In the genomic region with DNA sequence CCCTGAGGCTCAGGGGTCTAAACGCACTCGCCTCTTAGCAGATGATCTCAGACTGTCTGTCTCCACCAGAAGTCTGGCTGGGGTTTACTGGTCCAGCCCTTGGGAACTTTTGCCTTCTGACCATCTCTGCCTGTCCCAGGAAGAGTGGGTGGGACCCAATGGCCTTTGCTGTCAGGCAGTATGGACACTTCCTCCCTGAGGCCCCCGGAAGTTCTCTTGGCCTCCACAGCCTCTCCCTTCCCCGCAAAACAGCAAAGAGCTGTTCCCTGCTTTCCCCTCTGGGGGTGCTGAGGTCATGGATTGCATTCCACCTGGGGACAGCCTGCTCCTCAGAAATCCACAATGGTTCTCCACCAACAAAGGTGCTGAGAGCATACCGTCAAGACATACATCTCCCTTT, we compare ENCODE assay signal across 14 mouse cellular contexts. TPM values are rescaled to one million over a fixed set of nuclear protein-coding genes. Genes with fewer than 3 reads are reported as not detected.
DNase-seq lines count a peak whose midpoint lies in the region; ATAC-seq lines count a peak whose summit lies in the region.
"Had no signal": no experiment of that assay in that cellular context is flagged by ENCODE, and none has a peak within 500 bp of the region (broad histone marks: within the 10 kb centered on the region; RNA-seq: fewer than 3 reads in every experiment).

No protein-coding gene starts in this region.

- peaks cover 9% of the 10 kb centered on the region; the same call in 1 of the 2 replicates for H3K36me3 ChIP-seq in forebrain, embryonic 13.5 days (ENCODE audit: poor library complexity, severe bottlenecking)
- peaks cover 4% of the 10 kb centered on the region; the same call in 1 of the 2 replicates for H3K36me3 ChIP-seq in forebrain, embryonic 14.5 days (ENCODE audit: control insufficient read depth, insufficient read depth, low read length)
- H3K36me3 ChIP-seq in liver, embryonic 15.5 days (replicated peaks): peaks cover 10% of the 10 kb centered on the region; the same call in 1 of the 2 replicates
- H3K36me3 ChIP-seq: G1E had no signal

- no peak overlapping the region for H3K4me3 ChIP-seq in forebrain, embryonic 13.5 days
- no peak overlapping the region for H3K4me3 ChIP-seq in forebrain, embryonic 14.5 days (ENCODE audit: low read depth, low read length)
- no peak overlapping the region for H3K4me3 ChIP-seq in liver, embryonic 15.5 days (replicated peaks)

- H3K27ac ChIP-seq in forebrain, embryonic 13.5 days: peak overlapping the region; percentile 26; the same call in 1 of the 2 replicates
- no peak overlapping the region for H3K27ac ChIP-seq in forebrain, embryonic 14.5 days (ENCODE audit: low read depth, low read length)
- H3K27ac ChIP-seq in liver, embryonic 15.5 days (replicated peaks): peak overlapping the region; percentile 79; the same call in 1 of the 2 replicates

- no peak for ATAC-seq in forebrain, embryonic 13.5 days
- no peak for ATAC-seq in forebrain, embryonic 14.5 days
- ATAC-seq in liver, embryonic 15.5 days (ENCODE audit: insufficient read depth): no peak
- ATAC-seq in megakaryocyte progenitor cell, adult 5-6 weeks (replicated peaks; ENCODE audit: poor library complexity): 0 out of 2 replicates have a peak, but pooled peaks have one; percentile 26

- H3K9me3 ChIP-seq in forebrain, embryonic 13.5 days (replicated peaks): 0 out of 2 replicates have a peak, but pooled peaks cover 4% of the 10 kb centered on the region
- H3K9me3 ChIP-seq in forebrain, embryonic 14.5 days (replicated peaks; ENCODE audit: control insufficient read depth, low read length): no peaks in the 10 kb centered on the region
- no peaks in the 10 kb centered on the region for H3K9me3 ChIP-seq in liver, embryonic 15.5 days (replicated peaks)

- no peaks in the 10 kb centered on the region for H3K27me3 ChIP-seq in forebrain, embryonic 13.5 days
- no peaks in the 10 kb centered on the region for H3K27me3 ChIP-seq in forebrain, embryonic 14.5 days (replicated peaks; ENCODE audit: control insufficient read depth, insufficient read depth, low read length)
- no peaks in the 10 kb centered on the region for H3K27me3 ChIP-seq in liver, embryonic 15.5 days

- H3K9ac ChIP-seq in forebrain, embryonic 13.5 days: no peak overlapping the region
- no peak overlapping the region for H3K9ac ChIP-seq in forebrain, embryonic 14.5 days (ENCODE audit: low read length)
- H3K9ac ChIP-seq in liver, embryonic 15.5 days: no peak overlapping the region; the same call in 1 of the 2 replicates

- WGBS in forebrain, embryonic 13.5 days: 58% methylated on average over 5 of the region's 5 CpGs
- 65% methylated on average over 5 of the region's 5 CpGs for WGBS in forebrain, embryonic 14.5 days
- 43% methylated on average over 5 of the region's 5 CpGs for WGBS in liver, embryonic 15.5 days (ENCODE audit: insufficient replicate concordance)

- H3K4me1 ChIP-seq in forebrain, embryonic 13.5 days: peaks cover 39% of the 10 kb centered on the region
- H3K4me1 ChIP-seq in forebrain, embryonic 14.5 days (ENCODE audit: control insufficient read depth, insufficient read depth, low read length): peaks cover 24% of the 10 kb centered on the region
- H3K4me1 ChIP-seq in liver, embryonic 15.5 days (replicated peaks): peaks cover 93% of the 10 kb centered on the region

- DNase-seq in forebrain, embryonic 14.5 days (ENCODE audit: low spot score): no peak
- DNase-seq in lung, adult 18-20 months: peak; percentile 25 to 38
- DNase-seq in lung, postnatal 25 days (ENCODE audit: low spot score): no peak
- DNase-seq in urinary bladder, postnatal 4 days (ENCODE audit: low spot score in 2 of 2): no peak
- no peak for DNase-seq in gastrocnemius, adult 8-10 months (ENCODE audit: low spot score in 2 of 2)
- DNase-seq: midbrain, embryonic 14.5 days had no signal

- H3K4me2 ChIP-seq in forebrain, embryonic 13.5 days: no peak overlapping the region
- H3K4me2 ChIP-seq in forebrain, embryonic 14.5 days (ENCODE audit: low read length): no peak overlapping the region
- no peak overlapping the region for H3K4me2 ChIP-seq in liver, embryonic 15.5 days

RNA-seq across cellular contexts. Expression of gene Abcg1, which starts 31.2 kb away (rescaled TPM):
- 18.2 and 18.7 TPM in 2 replicates for polyA plus RNA-seq in forebrain, embryonic 13.5 days (2015; fragmentation: Nextera tagmentation; extraction: Ambion mirVana)
- 16.8 and 19.7 TPM in 2 replicates for polyA plus RNA-seq in forebrain, embryonic 14.5 days (2014; fragmentation: Nextera tagmentation; extraction: Ambion mirVana)
- polyA plus RNA-seq in liver, embryonic 15.5 days (2015; fragmentation: Nextera tagmentation; extraction: Ambion mirVana): 9.3 and 10.2 TPM in 2 replicates
- total RNA-seq in megakaryocyte progenitor cell, adult 5-6 weeks (2015): 6.2 and 8.3 TPM in 2 replicates
- 10.6 and 11.3 TPM in 2 replicates for total RNA-seq in megakaryocyte progenitor cell, adult 5-6 weeks (2017)
- 1 to 10 TPM; 1.2 to 1.8 (median 1.5) TPM for total RNA-seq in gastrocnemius, adult 8-10 months (2022)
- polyA plus RNA-seq: G1E had no signal

RNA-seq across cellular contexts. Expression of gene Tff3, which starts 40.7 kb away (rescaled TPM):
- 0.52 and 0.54 TPM in 2 replicates for polyA plus RNA-seq in forebrain, embryonic 13.5 days (2015; fragmentation: Nextera tagmentation; extraction: Ambion mirVana)
- 0.51 and 1.6 TPM in 2 replicates for polyA plus RNA-seq in forebrain, embryonic 14.5 days (2014; fragmentation: Nextera tagmentation; extraction: Ambion mirVana)
- 74.3 and 97.3 TPM in 2 replicates for polyA plus RNA-seq in liver, embryonic 15.5 days (2015; fragmentation: Nextera tagmentation; extraction: Ambion mirVana)
- total RNA-seq in megakaryocyte progenitor cell, adult 5-6 weeks (2015): not detected in 2 replicates
- total RNA-seq in megakaryocyte progenitor cell, adult 5-6 weeks (2017): not detected in 2 replicates
- not detected for total RNA-seq in gastrocnemius, adult 8-10 months (2022)
- total RNA-seq: common myeloid progenitor, adult 5-6 weeks; G1E; gastrocnemius, postnatal 4 days; left cerebral cortex, postnatal 10 days had no signal
- polyA plus RNA-seq: G1E had no signal

RNA-seq across cellular contexts. Expression of gene Tff2, which starts 55.4 kb away (rescaled TPM):
- not detected in 2 replicates for polyA plus RNA-seq in forebrain, embryonic 13.5 days (2015; fragmentation: Nextera tagmentation; extraction: Ambion mirVana)
- polyA plus RNA-seq in forebrain, embryonic 14.5 days (2014; fragmentation: Nextera tagmentation; extraction: Ambion mirVana): not detected in 2 replicates
- not detected in 2 replicates for polyA plus RNA-seq in liver, embryonic 15.5 days (2015; fragmentation: Nextera tagmentation; extraction: Ambion mirVana)
- total RNA-seq in megakaryocyte progenitor cell, adult 5-6 weeks (2015): not detected in 2 replicates
- total RNA-seq in megakaryocyte progenitor cell, adult 5-6 weeks (2017): not detected in 2 replicates
- total RNA-seq in gastrocnemius, adult 8-10 months (2022): not detected
- total RNA-seq: common myeloid progenitor, adult 5-6 weeks; G1E; gastrocnemius, postnatal 4 days; left cerebral cortex, postnatal 10 days had no signal
- polyA plus RNA-seq: forebrain, embryonic 11.5 days; G1E; midbrain, embryonic 14.5 days had no signal

Comparison
In these comparisons a context has a peak if more than half of its experiments do, and no peak if none do; other contexts are left out.
1. DNase-seq: peak in lung, adult 18-20 months (2 of 2); none in forebrain, embryonic 14.5 days (single experiment), lung, postnatal 25 days (single experiment), urinary bladder, postnatal 4 days (0 of 2) and gastrocnemius, adult 8-10 months (0 of 2).
2. RNA of gene Tff3, which starts 40.7 kb away (polyA plus RNA-seq): 74.3 to 97.3 TPM in liver, embryonic 15.5 days; 0.51 to 1.6 TPM in forebrain, embryonic 14.5 days and 0.52 to 0.54 TPM in forebrain, embryonic 13.5 days; every median in the first group is over 10 times any median in the second.